Mouse (Mus musculus) hindbrain, embryonic 15.5 days (tissue): ENCODE measurements around the gene Enpp7. TPM values are rescaled to one million over a fixed set of nuclear protein-coding genes. Genes with fewer than 3 reads are reported as not detected.

ENCODE experiments used
- ATAC-seq: fragments of 200-750 bp; cut with Nextera tagmentation; 2 replicates; pipeline ENCODE4 v1.8.0; 2017; ENCODE audit warnings: low read depth, moderate number of reproducible peaks, moderate TSS enrichment; ENCODE audit not compliant: low FRiP score
- H3K27ac ChIP-seq: fragments of 300-500 bp; sonication (generic); replicated peaks from 2 replicates; pipeline ENCODE4 v1.5.1; 2015; ENCODE audit warnings: mild to moderate bottlenecking, inconsistent platforms
- H3K27me3 ChIP-seq: fragments of 300-500 bp; sonication (generic); 2 replicates; pipeline ENCODE4 v1.6.1; 2015; ENCODE audit warnings: control low read depth, inconsistent platforms
- H3K36me3 ChIP-seq: fragments of 300-500 bp; sonication (generic); 2 replicates; pipeline ENCODE4 v1.6.1; 2015; ENCODE audit warnings: control low read depth, inconsistent platforms
- H3K4me1 ChIP-seq: fragments of 300-500 bp; sonication (generic); replicated peaks from 2 replicates; pipeline ENCODE4 v1.6.1; 2015; ENCODE audit warnings: control low read depth, inconsistent platforms
- H3K4me2 ChIP-seq: fragments of 300-500 bp; sonication (generic); 2 replicates; pipeline ENCODE4 v1.6.1; 2015; ENCODE audit warnings: moderate library complexity, mild to moderate bottlenecking, inconsistent platforms
- H3K4me3 ChIP-seq: fragments of 300-500 bp; sonication (generic); 2 replicates; pipeline ENCODE4 v1.5.1; 2015; ENCODE audit warnings: mild to moderate bottlenecking, inconsistent platforms
- H3K9ac ChIP-seq: fragments of 300-500 bp; sonication (generic); 2 replicates; pipeline ENCODE4 v1.6.1; 2015; ENCODE audit warnings: inconsistent platforms
- H3K9me3 ChIP-seq: fragments of 300-500 bp; sonication (generic); 2 replicates; pipeline ENCODE4 v1.6.1; 2016; ENCODE audit warnings: control low read depth, inconsistent platforms
- WGBS: fragments of 180-500 bp; shearing (Covaris S2); methylation state at CpG from one replicate; pipeline ENCODE4 v1.1.7; 2015; 5-methylcytosine and 5-hydroxymethylcytosine counted together
- polyA plus RNA-seq: library from polyadenylated mRNA; unstranded; fragments of >200 nt; fragmentation: Nextera tagmentation; extraction: Ambion mirVana; gene quantifications from 2 replicates; pipeline ENCODE4 v1.2.1, GENCODE M21; 2015

The Enpp7 gene
- polyA plus RNA-seq, 1 experiment from 2014 or later, result not detected

GRCm38 (mm10) chr11:118998540-118999265 lies 10.7 kb downstream of the Enpp7 start:
- H3K27ac ChIP-seq, result peak overlapping the region; percentile 77
- 4% methylated on average over 30 of the region's 30 CpGs for WGBS
- H3K9me3 ChIP-seq, result no peaks in the 10 kb centered on the region
- H3K9ac ChIP-seq, result peak overlapping the region; percentile 11; the same call in 1 of the 2 replicates
- H3K4me2 ChIP-seq, result peak overlapping the region; percentile 56
- ATAC-seq, result peak; percentile 80
- peaks cover 27% of the 10 kb centered on the region for H3K4me1 ChIP-seq
- peak overlapping the region; percentile 29 for H3K4me3 ChIP-seq
- no peaks in the 10 kb centered on the region for H3K27me3 ChIP-seq
- no peaks in the 10 kb centered on the region for H3K36me3 ChIP-seq

DNA sequence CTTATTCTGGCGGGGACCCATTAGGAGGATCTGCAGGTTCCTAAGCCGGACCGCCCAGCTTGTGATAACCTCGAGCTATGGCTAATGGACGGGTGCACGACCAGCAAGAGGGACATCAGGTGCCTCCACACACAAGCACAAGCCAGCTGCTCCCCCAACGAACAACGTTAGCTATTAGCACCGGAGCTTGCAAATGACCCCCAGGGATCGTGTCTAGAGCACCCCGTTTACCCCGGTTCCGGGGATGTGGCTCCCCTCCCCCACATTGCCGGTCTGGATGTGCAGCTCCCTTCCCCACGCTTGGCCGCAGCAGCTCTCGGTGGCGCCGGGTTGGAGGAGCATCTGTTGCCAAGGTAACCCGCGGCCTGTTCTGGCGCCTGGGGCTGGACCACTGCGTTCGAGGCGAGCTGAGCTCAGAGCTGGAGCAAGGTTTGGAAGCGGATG lies 11.4 kb downstream of the Enpp7 start:
- Histone ChIP-seq H3K4me2 (peak overlapping the region; percentile 56), H3K9ac (0 out of 2 replicates have a peak overlapping the region, but pooled peaks have one; percentile 5), H3K36me3 (no peaks in the 10 kb centered on the region), H3K27me3 (no peaks in the 10 kb centered on the region), H3K4me3 (peak overlapping the region; percentile 29), H3K4me1 (peaks cover 27% of the 10 kb centered on the region), H3K9me3 (no peaks in the 10 kb centered on the region), H3K27ac (peak overlapping the region; percentile 77)
- WGBS, result 4% methylated on average over 26 of the region's 26 CpGs
- peak; percentile 83 for ATAC-seq

DNA sequence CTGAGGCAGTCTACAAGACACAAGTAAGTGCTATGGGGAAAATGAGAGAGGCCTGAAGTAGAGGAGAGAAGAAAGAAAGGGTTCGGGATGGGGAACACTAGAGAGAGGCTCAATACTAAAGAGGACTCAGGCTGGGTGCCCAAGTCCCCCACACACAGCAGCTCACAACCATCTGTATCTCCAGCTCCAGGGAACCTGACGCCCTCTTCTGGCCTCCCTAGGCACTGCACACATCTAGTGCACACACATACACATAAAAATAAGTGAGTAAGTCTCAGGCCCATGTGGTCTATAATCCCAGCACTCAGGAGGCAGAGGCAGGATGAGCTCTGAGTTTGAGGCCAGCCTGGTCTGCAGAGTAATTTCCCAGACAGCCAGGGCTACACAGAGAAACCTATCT lies 12.9 kb downstream of the Enpp7 start:
- H3K4me3 ChIP-seq, result no peak overlapping the region
- no peak overlapping the region for H3K4me2 ChIP-seq
- peaks cover 25% of the 10 kb centered on the region for H3K4me1 ChIP-seq
- H3K27ac ChIP-seq, result no peak overlapping the region
- no peak for ATAC-seq
- H3K27me3 ChIP-seq, result no peaks in the 10 kb centered on the region
- no peak overlapping the region for H3K9ac ChIP-seq
- WGBS, result 72% methylated on average over 2 of the region's 2 CpGs
- H3K9me3 ChIP-seq, result no peaks in the 10 kb centered on the region
- no peaks in the 10 kb centered on the region for H3K36me3 ChIP-seq

GRCm38 (mm10) chr11:119001493-119002128 lies 13.6 kb downstream of the Enpp7 start:
- no peaks in the 10 kb centered on the region for H3K27me3 ChIP-seq
- 81% methylated on average over 4 of the region's 4 CpGs for WGBS
- ATAC-seq, result no peak
- peaks cover 25% of the 10 kb centered on the region for H3K4me1 ChIP-seq
- no peak overlapping the region for H3K9ac ChIP-seq
- H3K36me3 ChIP-seq, result no peaks in the 10 kb centered on the region
- no peak overlapping the region for H3K27ac ChIP-seq
- H3K4me2 ChIP-seq, result no peak overlapping the region
- H3K4me3 ChIP-seq, result no peak overlapping the region
- H3K9me3 ChIP-seq, result no peaks in the 10 kb centered on the region

- Histone ChIP-seq H3K36me3 (no peaks in the 10 kb centered on the region), H3K4me1 (no peaks in the 10 kb centered on the region; the same call in 1 of the 2 replicates), H3K27ac (no peak overlapping the region), H3K27me3 (no peaks in the 10 kb centered on the region), H3K4me2 (no peak overlapping the region), H3K4me3 (no peak overlapping the region), H3K9ac (no peak overlapping the region), H3K9me3 (no peaks in the 10 kb centered on the region)
- WGBS, result 88% methylated on average over 10 of the region's 10 CpGs
- no peak for ATAC-seq
Observed at GRCm38 (mm10) chr11:119005547-119006275, 17.7 kb downstream of the Enpp7 start.

DNA sequence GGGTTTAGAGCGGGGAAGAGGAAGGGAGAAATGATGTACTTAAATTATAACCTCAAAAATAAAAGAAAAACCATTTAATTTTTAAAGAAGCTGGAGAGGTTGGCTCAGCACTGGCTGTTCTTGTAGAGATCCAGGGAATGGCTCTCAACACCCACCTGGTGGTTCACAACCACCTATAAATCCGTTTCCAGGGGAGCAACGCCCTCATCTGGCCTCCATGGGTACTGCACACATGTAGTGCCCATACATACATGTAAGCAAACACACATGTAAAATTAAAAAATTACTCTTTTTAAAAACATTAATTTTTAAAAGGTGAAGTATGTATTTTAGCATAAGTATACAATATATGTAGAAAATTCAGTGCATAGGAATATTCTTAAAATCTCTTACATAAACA lies 18.5 kb downstream of the Enpp7 start:
- Histone ChIP-seq H3K4me1 (no peaks in the 10 kb centered on the region; the same call in 1 of the 2 replicates), H3K9me3 (no peaks in the 10 kb centered on the region), H3K4me2 (no peak overlapping the region), H3K4me3 (no peak overlapping the region), H3K27me3 (no peaks in the 10 kb centered on the region), H3K9ac (no peak overlapping the region), H3K27ac (no peak overlapping the region), H3K36me3 (no peaks in the 10 kb centered on the region)
- no peak for ATAC-seq
- WGBS, result 70% methylated on average over 3 of the region's 3 CpGs

GRCm38 (mm10) chr11:119007461-119008456 lies 19.8 kb downstream of the Enpp7 start:
- no peak overlapping the region for H3K27ac ChIP-seq
- H3K27me3 ChIP-seq, result no peaks in the 10 kb centered on the region
- no peaks in the 10 kb centered on the region for H3K9me3 ChIP-seq
- 21% methylated on average over 21 of the region's 21 CpGs for WGBS
- H3K4me1 ChIP-seq, result no peaks in the 10 kb centered on the region; the same call in 1 of the 2 replicates
- H3K4me3 ChIP-seq, result peak overlapping the region; percentile 35
- H3K36me3 ChIP-seq, result no peaks in the 10 kb centered on the region
- 0 out of 2 replicates have a peak, but pooled peaks have one; percentile 66 for ATAC-seq
- H3K4me2 ChIP-seq, result peak overlapping the region; percentile 51
- peak overlapping the region; percentile 30; the same call in 1 of the 2 replicates for H3K9ac ChIP-seq

- Histone ChIP-seq H3K4me2 (no peak overlapping the region), H3K27me3 (no peaks in the 10 kb centered on the region), H3K9me3 (no peaks in the 10 kb centered on the region), H3K36me3 (no peaks in the 10 kb centered on the region), H3K27ac (no peak overlapping the region), H3K4me3 (no peak overlapping the region), H3K4me1 (no peaks in the 10 kb centered on the region), H3K9ac (no peak overlapping the region)
- no peak for ATAC-seq
- 88% methylated on average over 7 of the region's 7 CpGs for WGBS
Observed at GRCm38 (mm10) chr11:119014455-119014854, 26.5 kb downstream of the Enpp7 start.

DNA sequence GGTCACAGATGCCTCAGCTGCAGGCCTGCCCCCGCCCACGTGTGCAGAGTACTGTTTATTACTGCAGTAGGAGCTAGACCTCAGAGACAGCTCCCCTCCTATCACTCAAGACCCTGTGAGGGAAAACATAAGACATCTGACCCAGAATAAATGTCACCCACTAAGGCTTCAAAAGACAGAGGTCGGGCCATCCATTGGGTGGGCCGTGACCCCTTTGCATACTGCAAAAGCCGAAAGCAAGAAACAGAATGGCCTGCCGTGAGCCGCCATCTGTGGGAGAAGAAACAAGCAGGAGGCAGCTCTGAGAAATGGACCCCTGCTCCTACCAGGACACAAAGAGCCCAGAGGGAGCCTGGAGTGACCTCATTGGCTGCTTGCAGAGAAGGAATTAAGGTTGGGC lies 29.5 kb downstream of the Enpp7 start:
- H3K36me3 ChIP-seq, result no peaks in the 10 kb centered on the region
- H3K9ac ChIP-seq, result no peak overlapping the region
- no peaks in the 10 kb centered on the region for H3K9me3 ChIP-seq
- peaks cover 9% of the 10 kb centered on the region for H3K4me1 ChIP-seq
- ATAC-seq, result no peak
- H3K27ac ChIP-seq, result no peak overlapping the region
- no peak overlapping the region for H3K4me2 ChIP-seq
- H3K27me3 ChIP-seq, result no peaks in the 10 kb centered on the region
- WGBS, result 24% methylated on average over 7 of the region's 7 CpGs
- no peak overlapping the region for H3K4me3 ChIP-seq

- Histone ChIP-seq H3K4me1 (peaks cover 39% of the 10 kb centered on the region), H3K4me2 (no peak overlapping the region), H3K27me3 (no peaks in the 10 kb centered on the region), H3K4me3 (no peak overlapping the region), H3K9me3 (no peaks in the 10 kb centered on the region), H3K9ac (no peak overlapping the region), H3K27ac (no peak overlapping the region), H3K36me3 (no peaks in the 10 kb centered on the region)
- WGBS, result 93% methylated on average over 7 of the region's 7 CpGs
- ATAC-seq, result no peak
Observed at GRCm38 (mm10) chr11:119021180-119021579, 33.2 kb downstream of the Enpp7 start.
